Mouse (Mus musculus): Measurements from ENCODE around the gene Olfr1135.

Gene Olfr1135

DNA sequence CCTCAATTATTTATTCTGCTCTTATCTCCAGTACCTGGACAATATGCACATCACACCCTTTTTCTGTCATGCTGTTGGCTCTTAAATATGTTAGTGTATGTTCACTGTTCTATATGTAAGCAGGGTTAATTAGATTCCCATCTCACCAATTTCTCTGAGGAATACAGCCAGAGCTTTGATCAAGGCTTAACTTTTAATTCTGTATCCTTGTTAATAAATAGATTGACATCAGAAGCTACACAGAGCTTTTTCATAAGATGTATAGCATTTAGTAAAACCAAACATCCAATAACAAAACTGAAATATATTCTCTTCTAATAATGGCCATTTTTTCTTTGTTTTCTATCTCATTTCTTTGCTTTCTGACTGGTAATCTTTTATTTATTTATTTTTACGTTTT lies at the start of gene Olfr1135:
Gene Olfr1135, minus strand, starts transcription at position 101 of the 400 bp plus-strand sequence.
- no peak for DNase-seq (ENCODE audit: low spot score)

DNA sequence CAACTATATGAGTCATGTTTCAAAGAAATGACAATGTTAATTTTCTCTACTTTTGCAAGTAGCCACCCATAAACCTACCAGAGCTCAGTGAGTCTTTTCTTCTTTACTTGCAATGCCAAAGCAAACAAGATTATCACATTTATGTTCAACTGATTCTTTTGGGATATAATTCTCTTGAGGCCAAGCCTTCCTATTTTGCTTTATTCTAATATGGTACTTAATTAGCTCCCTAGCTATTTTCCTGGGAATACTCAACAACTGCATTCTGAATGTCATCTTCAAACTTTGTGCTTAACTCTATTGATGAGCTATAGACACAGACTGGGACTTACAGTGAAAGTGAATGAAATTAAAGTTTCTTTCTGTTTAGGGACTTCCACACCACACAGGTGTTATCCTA lies 39.6 kb upstream of the Olfr1135 start, which contains the start of gene Olfr1137:
Gene Olfr1137, minus strand, starts transcription at position 101 of the 400 bp plus-strand sequence.
- DNase-seq (ENCODE audit: low spot score), result no peak

DNA sequence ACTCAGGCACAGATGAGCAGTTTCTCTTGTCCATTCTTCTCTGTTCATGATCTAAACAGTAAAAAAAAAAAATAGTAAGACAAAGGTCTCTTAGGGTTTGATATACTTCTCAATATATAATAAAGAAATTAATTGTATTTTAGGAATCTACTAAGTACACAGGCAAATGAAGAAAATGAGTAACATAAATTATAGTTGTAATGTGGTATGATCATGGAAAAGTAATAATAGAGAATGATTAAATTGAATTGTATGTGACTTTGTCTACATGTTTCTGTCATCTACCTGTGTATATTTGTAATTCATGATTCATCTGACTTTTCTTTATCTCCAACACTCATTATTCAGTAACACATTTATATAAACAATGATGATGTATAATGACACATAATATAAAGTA lies 20.4 kb upstream of the Olfr1135 start, which contains the start of gene Olfr1136:
Gene Olfr1136, minus strand, starts transcription at position 101 of the 400 bp plus-strand sequence.
- DNase-seq (ENCODE audit: low spot score), result no peak

DNA sequence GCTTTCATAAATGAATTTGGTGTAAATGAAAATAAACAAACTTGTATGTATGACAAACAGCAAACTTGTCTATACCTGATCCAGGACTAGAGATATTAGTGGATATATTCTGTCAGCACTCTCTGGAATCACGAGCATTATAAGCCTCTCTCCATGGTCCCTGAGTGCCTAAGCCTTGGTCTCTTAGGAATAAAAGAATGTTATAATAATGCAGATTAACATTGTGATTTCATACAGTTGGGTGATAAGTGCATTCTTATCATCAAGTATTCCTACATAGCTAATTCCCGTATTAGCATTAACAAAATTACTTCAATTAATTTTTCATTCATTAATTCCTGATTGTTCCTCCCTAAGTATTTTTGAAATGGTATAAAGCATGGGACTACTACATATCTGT lies 15.1 kb downstream of the Olfr1135 start, which contains the start of gene Olfr1134:
Gene Olfr1134, minus strand, starts transcription at position 101 of the 400 bp plus-strand sequence.
- no peak for DNase-seq (ENCODE audit: low spot score)

DNA sequence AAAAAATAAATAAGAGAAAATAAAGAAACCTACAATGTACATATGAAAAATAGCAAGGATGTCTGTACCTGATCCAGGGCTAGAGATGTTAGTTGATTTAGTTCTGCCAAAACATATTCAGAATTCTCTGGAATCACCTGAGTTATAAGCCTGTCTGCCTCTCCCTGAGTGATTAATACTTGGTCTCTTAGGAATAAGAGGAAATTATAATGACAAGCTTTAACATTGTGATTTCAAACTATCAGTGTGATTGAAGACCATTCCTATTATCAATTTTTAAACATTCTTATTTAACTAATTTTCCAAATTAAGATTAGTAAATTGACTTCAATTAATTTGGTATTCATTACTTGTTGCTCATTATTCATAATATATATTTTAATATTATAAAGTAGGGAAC lies 26.2 kb downstream of the Olfr1135 start, which contains the start of gene Olfr1133:
Gene Olfr1133, minus strand, starts transcription at position 101 of the 400 bp plus-strand sequence.
- DNase-seq (ENCODE audit: low spot score), result no peak

DNA sequence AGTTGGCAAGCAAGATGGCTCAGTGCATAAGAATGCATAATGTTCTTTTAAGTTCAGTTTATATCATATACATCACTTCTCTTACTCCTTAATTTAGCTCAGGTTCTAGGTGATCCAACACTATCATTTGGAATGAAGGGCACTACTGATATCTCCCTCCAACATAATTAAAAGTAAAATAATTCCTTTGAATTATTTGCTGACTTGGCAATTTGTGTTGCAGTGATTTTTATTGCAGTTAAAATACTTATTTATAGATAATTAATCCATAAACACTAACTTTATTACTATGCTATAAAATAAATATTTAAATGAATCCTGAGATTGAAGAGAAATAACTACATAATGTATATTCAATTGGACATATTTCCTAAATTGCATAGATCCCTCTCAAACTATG lies 31.0 kb downstream of the Olfr1135 start:
- DNase-seq (ENCODE audit: low spot score), result no peak

DNA sequence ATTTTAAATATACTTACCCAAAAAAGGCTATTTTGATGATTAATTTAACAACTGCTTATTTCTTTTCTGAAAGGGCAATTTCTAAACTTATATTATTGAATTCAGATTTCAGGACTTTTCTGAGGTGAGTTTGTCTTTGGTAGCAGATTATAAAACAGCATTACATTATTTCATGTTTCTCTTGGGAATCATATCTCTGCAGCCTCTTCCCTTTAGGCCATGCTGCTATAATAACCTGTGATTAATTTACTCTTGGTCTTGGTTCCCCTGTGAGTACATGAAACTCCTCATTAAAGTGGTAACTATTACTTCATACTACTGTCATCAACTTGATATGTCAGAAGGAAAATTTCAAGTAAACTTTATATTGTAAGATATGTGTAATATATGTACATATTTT lies 36.0 kb downstream of the Olfr1135 start, which contains the start of gene Olfr1132:
Gene Olfr1132, minus strand, starts transcription at position 101 of the 400 bp plus-strand sequence.
- no peak for DNase-seq (ENCODE audit: low spot score)

DNA sequence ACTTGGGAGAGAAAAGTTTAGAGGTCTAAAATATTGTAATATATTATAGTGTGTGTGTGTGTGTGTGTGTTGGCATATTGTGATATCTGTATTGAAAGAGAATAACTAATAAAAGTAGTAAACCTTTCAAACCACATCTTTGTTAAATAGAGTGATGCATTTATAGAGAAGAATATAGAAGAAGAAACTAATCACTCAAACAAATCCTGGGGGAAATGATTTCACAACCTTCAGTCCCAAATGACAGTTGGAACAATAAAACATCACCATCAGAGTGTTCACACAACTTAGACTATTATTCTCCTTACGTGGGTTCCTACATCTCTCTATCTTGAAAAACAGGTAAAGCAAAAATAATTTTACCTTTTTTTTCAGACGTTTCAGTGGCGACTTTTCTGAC lies 46.7 kb downstream of the Olfr1135 start, which contains the start of gene Olfr1131:
Gene Olfr1131, plus strand, starts transcription at position 301 of the 400 bp plus-strand sequence.
- DNase-seq (ENCODE audit: low spot score), result no peak
